Mouse (Mus musculus): ENCODE data around the gene Etl4. TPM values are rescaled to one million over a fixed set of nuclear protein-coding genes. Genes with fewer than 3 reads are reported as not detected.
"Not testable (repeated sequence)": the region's sequence is repeated elsewhere in the genome, so short reads cannot be mapped to it uniquely, and the experiment has no call there.

Gene Etl4
- polyA plus RNA-seq, 1 experiment from 2014 or later = 1.5 TPM

DNA sequence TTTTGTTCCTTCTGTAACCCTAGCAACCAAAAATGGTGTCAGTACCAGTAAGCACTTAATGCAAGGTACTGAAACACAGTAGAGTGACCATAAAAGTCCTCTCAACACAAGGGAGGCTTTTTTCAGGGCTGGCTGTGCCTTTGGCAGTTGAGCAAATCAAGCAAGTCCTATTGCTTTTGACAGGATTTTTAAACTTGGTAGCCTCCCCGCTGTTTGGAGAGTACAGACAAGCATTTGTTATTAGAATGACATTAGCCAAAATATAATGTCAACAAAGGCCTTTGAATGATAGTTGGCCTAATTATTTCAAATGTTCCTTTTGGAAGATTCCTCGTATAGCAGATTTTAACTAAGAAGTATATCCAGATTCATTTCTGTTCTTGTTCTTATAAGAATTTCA lies 467.4 kb downstream of the Etl4 start:
- Histone ChIP-seq H3K4me3 (ENCODE audit: low read depth, low read length) (no peak overlapping the region), H3K9ac (replicated peaks) (no peak overlapping the region), H3K27me3 (ENCODE audit: insufficient read depth, low read length) (no peaks in the 10 kb centered on the region), H3K4me1 (ENCODE audit: insufficient read depth) (no peaks in the 10 kb centered on the region), H3K27ac (ENCODE audit: low read depth) (no peak overlapping the region), H3K9me3 (ENCODE audit: low read length) (no peaks in the 10 kb centered on the region), H3K4me2 (ENCODE audit: low read depth, low read length) (no peak overlapping the region), H3K36me3 (replicated peaks; ENCODE audit: insufficient read depth, low read length) (no peaks in the 10 kb centered on the region)
- 65% methylated on average over 2 of the region's 2 CpGs for whole genome bisulfite sequencing (ENCODE audit: insufficient replicate concordance)
- TF ChIP-seq EP300 (IDR thresholded peaks at IDR 0.05; ENCODE audit: low read depth) (no peak), CTCF (IDR thresholded peaks at IDR 0.05; ENCODE audit: low read depth) (no peak)
- ATAC-seq (no peak), DNase-seq (no peak)

DNA sequence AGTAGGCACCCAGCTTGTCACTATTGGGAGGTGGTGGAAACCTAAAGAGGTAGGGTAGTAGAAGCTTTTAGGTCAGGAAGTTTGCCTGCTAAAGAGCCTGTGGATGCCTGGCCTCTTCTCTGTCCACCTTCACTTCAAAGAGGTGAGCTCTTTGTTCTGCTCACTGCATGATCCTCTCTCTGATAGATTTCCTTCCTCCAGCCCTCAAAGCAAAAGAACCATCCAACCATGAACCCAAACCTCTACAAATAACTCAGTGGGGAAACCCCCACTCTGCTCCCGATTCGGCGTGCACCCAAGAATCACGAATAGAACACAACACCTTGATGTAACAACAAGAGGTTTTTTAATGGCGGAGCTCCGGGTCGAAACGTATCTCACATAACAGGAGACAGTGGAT lies 471.3 kb downstream of the Etl4 start:
- H3K36me3 ChIP-seq (replicated peaks; ENCODE audit: insufficient read depth, low read length); DNase-seq; H3K27me3 ChIP-seq (ENCODE audit: insufficient read depth, low read length); ATAC-seq; H3K4me2 ChIP-seq (ENCODE audit: low read depth, low read length); H3K4me1 ChIP-seq (ENCODE audit: insufficient read depth); H3K4me3 ChIP-seq (ENCODE audit: low read depth, low read length); H3K9me3 ChIP-seq (ENCODE audit: low read length); H3K27ac ChIP-seq (ENCODE audit: low read depth); H3K9ac ChIP-seq (replicated peaks): not testable (repeated sequence)
- 91% methylated on average over 4 of the region's 8 CpGs for WGBS (ENCODE audit: insufficient replicate concordance)

- no peak overlapping the region for H3K4me2 ChIP-seq (ENCODE audit: low read depth, low read length)
- no peaks in the 10 kb centered on the region for H3K4me1 ChIP-seq (ENCODE audit: insufficient read depth)
- TF ChIP-seq EP300 (IDR thresholded peaks at IDR 0.05; ENCODE audit: low read depth) (no peak), CTCF (IDR thresholded peaks at IDR 0.05; ENCODE audit: low read depth) (no peak)
- no peaks in the 10 kb centered on the region for H3K27me3 ChIP-seq (ENCODE audit: insufficient read depth, low read length)
- no peaks in the 10 kb centered on the region for H3K36me3 ChIP-seq (replicated peaks; ENCODE audit: insufficient read depth, low read length)
- no peak overlapping the region for H3K27ac ChIP-seq (ENCODE audit: low read depth)
- H3K9me3 ChIP-seq (ENCODE audit: low read length) = no peaks in the 10 kb centered on the region
- H3K9ac ChIP-seq (replicated peaks) = no peak overlapping the region
- ATAC-seq = peak; percentile 57; the same call in 1 of the 2 replicates
- H3K4me3 ChIP-seq (ENCODE audit: low read depth, low read length) = no peak overlapping the region
- no peak for DNase-seq
These were observed 484.5 kb downstream of the Etl4 start for GRCm38 (mm10) chr2:20394083-20394482.

GRCm38 (mm10) chr2:20396978-20397377 lies 487.4 kb downstream of the Etl4 start:
- TF ChIP-seq EP300 (IDR thresholded peaks at IDR 0.05; ENCODE audit: low read depth) (no peak), CTCF (IDR thresholded peaks at IDR 0.05; ENCODE audit: low read depth) (no peak)
- no peak overlapping the region for H3K4me2 ChIP-seq (ENCODE audit: low read depth, low read length)
- WGBS (ENCODE audit: insufficient replicate concordance) = 79% methylated on average over 6 of the region's 6 CpGs
- H3K4me1 ChIP-seq (ENCODE audit: insufficient read depth) = no peaks in the 10 kb centered on the region
- no peaks in the 10 kb centered on the region for H3K36me3 ChIP-seq (replicated peaks; ENCODE audit: insufficient read depth, low read length)
- no peaks in the 10 kb centered on the region for H3K27me3 ChIP-seq (ENCODE audit: insufficient read depth, low read length)
- H3K4me3 ChIP-seq (ENCODE audit: low read depth, low read length) = no peak overlapping the region
- H3K27ac ChIP-seq (ENCODE audit: low read depth) = no peak overlapping the region
- H3K9me3 ChIP-seq (ENCODE audit: low read length) = no peaks in the 10 kb centered on the region
- ATAC-seq (no peak), DNase-seq (no peak)
- no peak overlapping the region for H3K9ac ChIP-seq (replicated peaks)

DNA sequence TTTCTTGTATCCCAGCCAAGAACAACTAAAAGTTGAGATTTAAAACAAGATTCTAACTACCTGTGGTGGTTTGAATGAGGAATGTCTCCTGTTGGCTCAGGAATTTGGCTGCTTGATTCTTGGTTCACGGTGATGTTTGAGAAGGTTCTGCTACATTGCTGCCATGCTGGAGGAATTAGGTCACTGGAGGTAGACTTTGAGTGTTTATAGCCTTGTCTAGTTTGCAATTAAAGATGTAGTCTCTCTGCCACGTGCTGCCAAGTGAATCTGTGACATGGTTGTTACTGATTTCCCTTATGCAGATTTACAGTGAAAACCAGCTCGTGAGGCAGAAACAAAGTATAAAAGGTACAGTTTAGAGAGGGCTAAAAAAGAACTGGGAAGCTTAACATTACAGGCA lies 491.0 kb downstream of the Etl4 start:
- H3K36me3 ChIP-seq (replicated peaks; ENCODE audit: insufficient read depth, low read length) = no peaks in the 10 kb centered on the region
- H3K27me3 ChIP-seq (ENCODE audit: insufficient read depth, low read length) = no peaks in the 10 kb centered on the region
- DNase-seq (no peak), ATAC-seq (no peak)
- H3K27ac ChIP-seq (ENCODE audit: low read depth) = no peak overlapping the region
- no peak overlapping the region for H3K4me2 ChIP-seq (ENCODE audit: low read depth, low read length)
- H3K4me1 ChIP-seq (ENCODE audit: insufficient read depth) = no peaks in the 10 kb centered on the region
- TF ChIP-seq CTCF (IDR thresholded peaks at IDR 0.05; ENCODE audit: low read depth) (no peak), EP300 (IDR thresholded peaks at IDR 0.05; ENCODE audit: low read depth) (no peak)
- H3K9me3 ChIP-seq (ENCODE audit: low read length) = no peaks in the 10 kb centered on the region
- no peak overlapping the region for H3K9ac ChIP-seq (replicated peaks)
- 55% methylated on average over 3 of the region's 3 CpGs for WGBS (ENCODE audit: insufficient replicate concordance)
- H3K4me3 ChIP-seq (ENCODE audit: low read depth, low read length) = no peak overlapping the region

GRCm38 (mm10) chr2:20404395-20404794 lies 494.8 kb downstream of the Etl4 start:
- 38% methylated on average over 1 of the region's 1 CpGs for WGBS (ENCODE audit: insufficient replicate concordance)
- no peak overlapping the region for H3K9ac ChIP-seq (replicated peaks)
- ATAC-seq = no peak
- no peaks in the 10 kb centered on the region for H3K36me3 ChIP-seq (replicated peaks; ENCODE audit: insufficient read depth, low read length)
- no peaks in the 10 kb centered on the region for H3K4me1 ChIP-seq (ENCODE audit: insufficient read depth)
- no peak for DNase-seq
- H3K9me3 ChIP-seq (ENCODE audit: low read length) = no peaks in the 10 kb centered on the region
- no peaks in the 10 kb centered on the region for H3K27me3 ChIP-seq (ENCODE audit: insufficient read depth, low read length)
- H3K4me2 ChIP-seq (ENCODE audit: low read depth, low read length) = no peak overlapping the region
- no peak overlapping the region for H3K4me3 ChIP-seq (ENCODE audit: low read depth, low read length)
- TF ChIP-seq CTCF (IDR thresholded peaks at IDR 0.05; ENCODE audit: low read depth) (no peak), EP300 (IDR thresholded peaks at IDR 0.05; ENCODE audit: low read depth) (no peak)
- H3K27ac ChIP-seq (ENCODE audit: low read depth) = no peak overlapping the region

GRCm38 (mm10) chr2:20407101-20407500 lies 497.5 kb downstream of the Etl4 start:
- no peak overlapping the region for H3K4me2 ChIP-seq (ENCODE audit: low read depth, low read length)
- H3K9me3 ChIP-seq (ENCODE audit: low read length) = no peaks in the 10 kb centered on the region
- 67% methylated on average over 5 of the region's 5 CpGs for WGBS (ENCODE audit: insufficient replicate concordance)
- H3K27ac ChIP-seq (ENCODE audit: low read depth) = no peak overlapping the region
- no peaks in the 10 kb centered on the region for H3K4me1 ChIP-seq (ENCODE audit: insufficient read depth)
- no peak overlapping the region for H3K9ac ChIP-seq (replicated peaks)
- no peak for DNase-seq
- no peak overlapping the region for H3K4me3 ChIP-seq (ENCODE audit: low read depth, low read length)
- no peak for TF ChIP-seq CTCF (IDR thresholded peaks at IDR 0.05; ENCODE audit: low read depth)
- no peak for TF ChIP-seq EP300 (IDR thresholded peaks at IDR 0.05; ENCODE audit: low read depth)
- H3K27me3 ChIP-seq (ENCODE audit: insufficient read depth, low read length) = no peaks in the 10 kb centered on the region
- no peak for ATAC-seq
- H3K36me3 ChIP-seq (replicated peaks; ENCODE audit: insufficient read depth, low read length) = no peaks in the 10 kb centered on the region

Measured in liver, postnatal 0 days (tissue).